Comparison of ENCODE assay signal across 32 mouse cellular contexts in the genomic region with DNA sequence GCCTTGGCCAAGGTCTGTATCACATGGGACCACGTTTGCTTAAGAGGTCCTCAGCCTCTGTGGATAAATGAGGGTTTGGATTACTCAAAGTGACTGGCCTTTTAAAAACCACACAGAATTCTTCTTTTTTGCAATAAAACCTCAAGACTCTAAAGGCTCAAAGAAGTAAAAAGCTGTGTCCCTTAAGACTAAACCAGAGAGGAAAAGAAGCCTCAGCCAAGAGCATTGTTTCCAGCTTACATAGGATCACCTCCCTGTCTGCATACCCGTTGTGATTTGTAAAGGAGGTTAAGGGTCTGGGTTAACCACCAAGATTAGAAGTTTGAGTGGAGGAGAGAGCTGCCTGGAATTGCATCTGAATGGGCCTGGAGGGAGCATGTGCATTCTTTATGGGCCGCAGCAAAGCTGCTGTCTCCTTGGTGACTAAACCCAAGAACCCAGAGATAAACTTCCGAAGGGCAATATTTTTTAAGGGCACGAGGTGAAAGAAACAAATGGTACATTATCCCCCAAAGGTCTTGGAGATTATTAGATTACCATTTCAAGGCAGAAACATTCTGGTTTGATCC.
DNase-seq lines count a peak whose midpoint lies in the region; ATAC-seq and TF ChIP-seq lines count a peak whose summit lies in the region.
"Had no signal": no experiment of that assay in that cellular context is flagged by ENCODE, and none has a peak within 500 bp of the region (broad histone marks: within the 10 kb centered on the region; RNA-seq: fewer than 3 reads in every experiment).

No protein-coding gene starts in this region.

- no peaks in the 10 kb centered on the region for H3K36me3 ChIP-seq in embryonic facial prominence, embryonic 14.5 days (ENCODE audit: control insufficient read depth, insufficient read depth, low read length)
- H3K36me3 ChIP-seq in embryonic facial prominence, embryonic 10.5 days (replicated peaks), result no peaks in the 10 kb centered on the region
- H3K36me3 ChIP-seq in limb, embryonic 14.5 days (ENCODE audit: control insufficient read depth, insufficient read depth, low read length), result no peaks in the 10 kb centered on the region
- H3K36me3 ChIP-seq: embryonic facial prominence, embryonic 15.5 days; hindbrain, embryonic 12.5 days; neural tube, embryonic 15.5 days had no signal

- H3K9me3 ChIP-seq in embryonic facial prominence, embryonic 14.5 days (ENCODE audit: control insufficient read depth, low read length), result no peaks in the 10 kb centered on the region
- H3K9me3 ChIP-seq in embryonic facial prominence, embryonic 10.5 days, result no peaks in the 10 kb centered on the region
- no peaks in the 10 kb centered on the region for H3K9me3 ChIP-seq in limb, embryonic 14.5 days (ENCODE audit: control insufficient read depth, low read length)
- H3K9me3 ChIP-seq: embryonic facial prominence, embryonic 15.5 days; hindbrain, embryonic 12.5 days; neural tube, embryonic 15.5 days had no signal

- peak; percentile 41 for ATAC-seq in embryonic facial prominence, embryonic 14.5 days (ENCODE audit: low read depth)
- peak; percentile 47; the same call in 1 of the 2 replicates for ATAC-seq in limb, embryonic 14.5 days (ENCODE audit: low FRiP score, low read depth)
- ATAC-seq: CD4-positive, CD25-positive, alpha-beta regulatory T cell, adult 4 months; forebrain, embryonic 14.5 days; intestine, postnatal 0 days had no signal

- H3K9ac ChIP-seq in embryonic facial prominence, embryonic 14.5 days (ENCODE audit: low read depth, low read length), result no peak overlapping the region
- no peak overlapping the region for H3K9ac ChIP-seq in limb, embryonic 14.5 days (ENCODE audit: low read depth, low read length, severe bottlenecking)
- H3K9ac ChIP-seq: embryonic facial prominence, embryonic 15.5 days; hindbrain, embryonic 12.5 days; liver, embryonic 14.5 days; neural tube, embryonic 15.5 days had no signal

- TF ChIP-seq POLR2A in limb, embryonic 14.5 days (IDR thresholded peaks at IDR 0.05; ENCODE audit: borderline replicate concordance, extremely low read depth, insufficient read depth, insufficient read length), result no peak

- peak; percentile 71 for DNase-seq in embryonic facial prominence, embryonic 14.5 days (ENCODE audit: low spot score)
- DNase-seq in embryonic facial prominence, embryonic 10.5 days (ENCODE audit: low spot score), result no peak
- peak; percentile 27 for DNase-seq in 3134 (ENCODE audit: extremely low read depth, insufficient read length, low spot score)
- DNase-seq in ZHBTc4 (ENCODE audit: low read depth, low spot score), result peak; percentile 9
- DNase-seq in limb, embryonic 14.5 days (ENCODE audit: low spot score), result peak; percentile 38
- DNase-seq in right cerebral cortex, postnatal 10 days (ENCODE audit: low spot score in 2 of 2), result no peak
- no peak for DNase-seq in left cerebral cortex, adult 11 months (ENCODE audit: low spot score)
- DNase-seq: adrenal gland, adult 8-10 months; cerebellum, adult 8-10 months; cerebellum, postnatal 25 days; gastrocnemius, postnatal 36 days; heart, adult 18-20 months; heart, postnatal 36 days; kidney, postnatal 36 days; left cerebral cortex, postnatal 4 days; liver; lung, adult 2 months; lung, postnatal 10 days; retina, postnatal 1 day; right cerebral cortex, postnatal 25 days; spleen, adult 18-20 months; thymus, adult 18-20 months; thymus, postnatal 25 days had no signal

- peaks cover 5% of the 10 kb centered on the region for H3K4me1 ChIP-seq in embryonic facial prominence, embryonic 14.5 days (ENCODE audit: control insufficient read depth, insufficient read depth, low read length)
- no peaks in the 10 kb centered on the region; the same call in 1 of the 2 replicates for H3K4me1 ChIP-seq in embryonic facial prominence, embryonic 10.5 days
- H3K4me1 ChIP-seq in limb, embryonic 14.5 days (ENCODE audit: control insufficient read depth, insufficient read depth, low read length), result peaks cover 4% of the 10 kb centered on the region; the same call in 1 of the 2 replicates
- H3K4me1 ChIP-seq: hindbrain, embryonic 12.5 days; neural tube, embryonic 15.5 days had no signal

- no peak overlapping the region for H3K4me3 ChIP-seq in embryonic facial prominence, embryonic 14.5 days (ENCODE audit: low read depth, low read length)
- no peak overlapping the region for H3K4me3 ChIP-seq in embryonic facial prominence, embryonic 10.5 days
- no peak overlapping the region for H3K4me3 ChIP-seq in limb, embryonic 14.5 days (replicated peaks; ENCODE audit: low read length)
- H3K4me3 ChIP-seq: embryonic facial prominence, embryonic 15.5 days; hindbrain, embryonic 12.5 days; neural tube, embryonic 15.5 days had no signal

- 46% methylated on average over 5 of the region's 5 CpGs for WGBS in embryonic facial prominence, embryonic 14.5 days
- 47% methylated on average over 5 of the region's 5 CpGs for WGBS in embryonic facial prominence, embryonic 10.5 days
- WGBS in limb, embryonic 14.5 days, result 34% methylated on average over 5 of the region's 5 CpGs

- no peak overlapping the region for H3K4me2 ChIP-seq in embryonic facial prominence, embryonic 14.5 days (ENCODE audit: low read depth, low read length)
- no peak overlapping the region for H3K4me2 ChIP-seq in limb, embryonic 14.5 days (replicated peaks; ENCODE audit: low read depth, low read length, severe bottlenecking)
- H3K4me2 ChIP-seq: embryonic facial prominence, embryonic 15.5 days; heart, embryonic 11.5 days; hindbrain, embryonic 12.5 days; neural tube, embryonic 15.5 days had no signal

- no peaks in the 10 kb centered on the region for H3K27me3 ChIP-seq in embryonic facial prominence, embryonic 14.5 days (replicated peaks; ENCODE audit: control insufficient read depth, insufficient read depth, low read length)
- H3K27me3 ChIP-seq in embryonic facial prominence, embryonic 10.5 days (replicated peaks; ENCODE audit: low read depth, poor library complexity, severe bottlenecking), result no peaks in the 10 kb centered on the region
- no peaks in the 10 kb centered on the region for H3K27me3 ChIP-seq in limb, embryonic 14.5 days (ENCODE audit: control insufficient read depth, insufficient read depth, low read length)
- H3K27me3 ChIP-seq: embryonic facial prominence, embryonic 15.5 days; hindbrain, embryonic 12.5 days; neural tube, embryonic 15.5 days had no signal

- no peak overlapping the region for H3K27ac ChIP-seq in embryonic facial prominence, embryonic 14.5 days (replicated peaks; ENCODE audit: low read depth, low read length)
- H3K27ac ChIP-seq in embryonic facial prominence, embryonic 10.5 days (replicated peaks), result no peak overlapping the region
- H3K27ac ChIP-seq in limb, embryonic 14.5 days (replicated peaks; ENCODE audit: low read depth, low read length), result no peak overlapping the region
- H3K27ac ChIP-seq: embryonic facial prominence, embryonic 15.5 days; hindbrain, embryonic 12.5 days; liver, embryonic 14.5 days; macrophage; neural tube, embryonic 15.5 days had no signal

Comparison
In these comparisons a context has a peak if more than half of its experiments do, and no peak if none do; other contexts are left out.
1. DNase-seq: peak in embryonic facial prominence, embryonic 14.5 days (single experiment), 3134 (single experiment), ZHBTc4 (single experiment) and limb, embryonic 14.5 days (single experiment); none in embryonic facial prominence, embryonic 10.5 days (single experiment), right cerebral cortex, postnatal 10 days (0 of 2) and left cerebral cortex, adult 11 months (single experiment).